Mouse (Mus musculus): ENCODE measurements around the gene Plp1.

DNA sequence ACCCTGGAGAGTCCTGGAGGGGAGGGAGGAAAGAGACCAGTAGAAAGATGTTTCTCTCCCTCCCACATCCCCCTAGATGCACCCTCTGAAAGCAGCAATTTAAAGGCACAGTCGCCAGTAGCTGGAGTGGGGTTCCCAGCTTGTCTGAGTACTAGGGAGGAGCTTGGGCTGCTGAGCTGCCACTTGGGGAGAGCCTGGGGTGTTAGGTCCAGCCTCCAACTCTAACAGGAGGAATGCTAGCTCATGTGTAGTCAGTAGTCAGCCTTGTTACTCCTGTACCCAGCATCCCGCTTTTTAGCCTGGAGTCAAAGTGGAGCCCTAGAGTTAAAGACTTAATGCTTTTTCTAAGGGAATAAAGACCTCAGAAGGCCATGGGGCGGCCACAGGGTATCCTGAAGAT is 42.4 kb upstream of the Plp1 start, which contains the start of gene Glra4:
- no peak for TF ChIP-seq CTCF (IDR thresholded peaks at IDR 0.05; ENCODE audit: extremely low read depth, insufficient read length, insufficient replicate concordance, low read depth, low read length)
- TF ChIP-seq POLR2A (IDR thresholded peaks at IDR 0.05; ENCODE audit: low read depth, low read length): no peak
